Mouse (Mus musculus) olfactory bulb, adult 2 months (tissue): ENCODE measurements around the gene Cyp4a31.

ENCODE experiments used
- CTCF ChIP-seq: fragments of 200-500 bp; IDR thresholded peaks from 2 replicates; pipeline ENCODE4 v1.5.1; 2012; ENCODE audit warnings: low read depth, mild to moderate bottlenecking, low read length, moderate library complexity; ENCODE audit not compliant: insufficient read depth
- POLR2A ChIP-seq: fragments of 200-500 bp; IDR thresholded peaks from 2 replicates; pipeline ENCODE4 v1.6.1; 2012; ENCODE audit warnings: mild to moderate bottlenecking, low read depth, low read length, moderate library complexity; ENCODE audit not compliant: insufficient read depth

DNA sequence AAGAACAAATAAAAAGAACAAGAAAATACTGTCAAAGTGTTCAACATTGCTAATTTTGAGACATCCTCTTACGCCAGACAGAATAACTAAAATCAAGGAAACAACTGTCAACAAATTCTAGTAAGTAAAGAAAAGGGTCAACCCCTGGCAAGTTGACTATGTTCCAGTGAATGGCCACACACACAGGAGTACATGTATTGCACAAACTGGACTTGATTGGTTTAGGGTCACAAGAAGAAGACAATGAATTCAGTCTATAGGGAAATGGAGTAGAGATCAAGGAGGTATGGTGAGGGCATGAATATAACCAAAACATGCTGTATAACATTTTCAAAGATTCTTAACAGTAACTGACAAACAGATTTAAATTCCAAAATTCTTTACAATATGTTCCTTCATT is 32.9 kb downstream of the Cyp4a31 start:
- TF ChIP-seq CTCF (no peak), POLR2A (no peak)
